Mouse (Mus musculus) right cerebral cortex, postnatal 25 days (tissue): ENCODE data around the gene 1700013G24Rik.

Source experiments
- DNase-seq: peaks from one replicate; pipeline ENCODE4 v3.0.0; 2022

Gene 1700013G24Rik

GRCm38 (mm10) chr4:137476761-137477237 is 23.7 kb downstream of the 1700013G24Rik start:
- no peak for DNase-seq

GRCm38 (mm10) chr4:137477611-137478010 is 24.5 kb downstream of the 1700013G24Rik start:
- no peak for DNase-seq

- no peak for DNase-seq
Observed at GRCm38 (mm10) chr4:137478306-137478705, 25.2 kb downstream of the 1700013G24Rik start.

- DNase-seq: no peak
Observed at GRCm38 (mm10) chr4:137479757-137480156, 26.7 kb downstream of the 1700013G24Rik start.

- no peak for DNase-seq
Observed at GRCm38 (mm10) chr4:137480191-137480992, 27.3 kb downstream of the 1700013G24Rik start.

GRCm38 (mm10) chr4:137480993-137481340 is 27.9 kb downstream of the 1700013G24Rik start:
- DNase-seq: no peak

GRCm38 (mm10) chr4:137481381-137482030 is 28.4 kb downstream of the 1700013G24Rik start:
- no peak for DNase-seq

GRCm38 (mm10) chr4:137483871-137484270 is 30.8 kb downstream of the 1700013G24Rik start:
- no peak for DNase-seq

- no peak for DNase-seq
Observed at GRCm38 (mm10) chr4:137484586-137484985, 31.5 kb downstream of the 1700013G24Rik start.

GRCm38 (mm10) chr4:137485258-137485960 is 32.3 kb downstream of the 1700013G24Rik start:
- no peak for DNase-seq

- no peak for DNase-seq
Observed at GRCm38 (mm10) chr4:137486081-137487014, 33.3 kb downstream of the 1700013G24Rik start.

GRCm38 (mm10) chr4:137487286-137488000 is 34.4 kb downstream of the 1700013G24Rik start:
- DNase-seq: no peak

- DNase-seq: no peak
Observed at GRCm38 (mm10) chr4:137488038-137488437, 35.0 kb downstream of the 1700013G24Rik start.

GRCm38 (mm10) chr4:137488571-137489303 is 35.7 kb downstream of the 1700013G24Rik start:
- DNase-seq: no peak

- no peak for DNase-seq
Observed at GRCm38 (mm10) chr4:137489996-137490395, 36.9 kb downstream of the 1700013G24Rik start.

- no peak for DNase-seq
Observed at GRCm38 (mm10) chr4:137492563-137492962, 39.5 kb downstream of the 1700013G24Rik start.

GRCm38 (mm10) chr4:137493187-137493586 is 40.1 kb downstream of the 1700013G24Rik start:
- no peak for DNase-seq

GRCm38 (mm10) chr4:137494751-137495500 is 41.8 kb downstream of the 1700013G24Rik start:
- no peak for DNase-seq

GRCm38 (mm10) chr4:137495501-137496100 is 42.5 kb downstream of the 1700013G24Rik start:
- no peak for DNase-seq

- no peak for DNase-seq
Observed at GRCm38 (mm10) chr4:137497367-137497766, 44.3 kb downstream of the 1700013G24Rik start.
